Mouse (Mus musculus) stomach, embryonic 16.5 days (tissue): ENCODE measurements around the gene Gpr152. TPM values are rescaled to one million over a fixed set of nuclear protein-coding genes. Genes with fewer than 3 reads are reported as not detected.
A peak's percentile ranks its signal among the peaks of the same experiment; 100 is the strongest.
"Not testable (repeated sequence)": the region's sequence is repeated elsewhere in the genome, so short reads cannot be mapped to it uniquely, and the experiment has no call there.

Experiments used
- ATAC-seq: fragments of 200-750 bp; cut with Nextera tagmentation; 2 replicates; pipeline ENCODE4 v1.8.0; 2017; ENCODE audit warnings: moderate number of reproducible peaks, moderate TSS enrichment; ENCODE audit not compliant: insufficient read depth, low FRiP score
- H3K27ac ChIP-seq: fragments of 300-500 bp; sonication (generic); 2 replicates; pipeline ENCODE4 v1.5.1; 2014; ENCODE audit warnings: low read length
- H3K27me3 ChIP-seq: fragments of 300-500 bp; sonication (generic); 2 replicates; pipeline ENCODE4 v1.6.1; 2014; ENCODE audit warnings: low read length, control low read depth, mixed read lengths; ENCODE audit not compliant: control insufficient read depth, insufficient read depth
- H3K36me3 ChIP-seq: fragments of 300-500 bp; sonication (generic); 2 replicates; pipeline ENCODE4 v1.6.1; 2014; ENCODE audit warnings: low read length; ENCODE audit not compliant: control insufficient read depth, insufficient read depth
- H3K4me1 ChIP-seq: fragments of 300-500 bp; sonication (generic); 2 replicates; pipeline ENCODE4 v1.6.1; 2014; ENCODE audit warnings: low read length, control low read depth, mixed read lengths; ENCODE audit not compliant: control insufficient read depth, insufficient read depth
- H3K4me2 ChIP-seq: fragments of 300-500 bp; sonication (generic); 2 replicates; pipeline ENCODE4 v1.6.1; 2014; ENCODE audit warnings: low read depth, low read length, mixed read lengths
- H3K4me3 ChIP-seq: fragments of 300-500 bp; sonication (generic); replicated peaks from 2 replicates; pipeline ENCODE4 v1.5.1; 2014; ENCODE audit warnings: mild to moderate bottlenecking, low read length
- H3K9ac ChIP-seq: fragments of 300-500 bp; sonication (generic); 2 replicates; pipeline ENCODE4 v1.6.1; 2014; ENCODE audit warnings: low read length
- H3K9me3 ChIP-seq: fragments of 300-500 bp; sonication (generic); replicated peaks from 2 replicates; pipeline ENCODE4 v1.6.1; 2016; ENCODE audit warnings: low read length, control low read depth; ENCODE audit not compliant: control insufficient read depth
- WGBS: fragments of 180-500 bp; shearing (Covaris S2); extraction: QIAGEN DNeasy Blood & Tissue Kit; methylation state at CpG from one replicate; pipeline ENCODE4 v1.1.7; 2014; 5-methylcytosine and 5-hydroxymethylcytosine counted together
- polyA plus RNA-seq: library from polyadenylated mRNA; unstranded; fragments of >200 nt; fragmentation: Nextera tagmentation; extraction: Ambion mirVana; gene quantifications from 2 replicates; pipeline ENCODE4 v1.2.1, GENCODE M21; 2015

Gpr152 gene
- polyA plus RNA-seq, 1 experiment from 2014 or later = not detected

DNA sequence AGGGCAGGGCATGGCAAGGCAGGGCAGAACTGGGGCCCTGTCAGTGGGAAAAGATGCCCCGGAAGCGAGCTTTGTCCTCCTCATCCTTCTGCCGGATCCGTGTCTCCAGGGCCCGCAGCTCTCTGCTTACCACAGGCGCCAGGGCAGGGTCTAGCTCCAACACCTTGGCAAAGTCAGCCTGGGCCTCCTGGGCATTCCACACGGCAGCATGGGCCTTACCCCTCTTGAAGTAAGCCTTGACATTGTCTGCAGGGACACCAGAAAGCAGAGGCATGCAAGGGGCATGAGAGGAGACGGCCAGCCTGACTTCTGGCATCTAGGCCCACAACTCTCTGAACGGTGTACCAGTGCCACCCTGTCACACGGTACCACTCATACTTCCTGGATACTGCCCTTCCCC lies 25.0 kb upstream of the Gpr152 start:
- no peak overlapping the region for H3K27ac ChIP-seq
- no peak overlapping the region for H3K4me2 ChIP-seq
- H3K4me1 ChIP-seq = no peaks in the 10 kb centered on the region; the same call in 1 of the 2 replicates
- H3K36me3 ChIP-seq = peaks cover 11% of the 10 kb centered on the region
- no peak overlapping the region for H3K4me3 ChIP-seq
- no peaks in the 10 kb centered on the region for H3K27me3 ChIP-seq
- no peak for ATAC-seq
- no peaks in the 10 kb centered on the region for H3K9me3 ChIP-seq
- 87% methylated on average over 10 of the region's 10 CpGs for WGBS
- no peak overlapping the region for H3K9ac ChIP-seq

GRCm38 (mm10) chr19:4115144-4115543 lies 24.4 kb upstream of the Gpr152 start:
- H3K4me3 ChIP-seq = no peak overlapping the region
- H3K4me2 ChIP-seq = no peak overlapping the region
- H3K27ac ChIP-seq = no peak overlapping the region
- 93% methylated on average over 10 of the region's 10 CpGs for WGBS
- H3K36me3 ChIP-seq = peaks cover 11% of the 10 kb centered on the region
- ATAC-seq = no peak
- H3K9me3 ChIP-seq = no peaks in the 10 kb centered on the region
- H3K9ac ChIP-seq = no peak overlapping the region
- H3K27me3 ChIP-seq = no peaks in the 10 kb centered on the region
- H3K4me1 ChIP-seq = no peaks in the 10 kb centered on the region; the same call in 1 of the 2 replicates

GRCm38 (mm10) chr19:4115816-4116215 lies 23.8 kb upstream of the Gpr152 start:
- 84% methylated on average over 11 of the region's 11 CpGs for WGBS
- Histone ChIP-seq H3K9ac (no peak overlapping the region), H3K4me2 (no peak overlapping the region), H3K36me3 (peaks cover 11% of the 10 kb centered on the region), H3K4me3 (no peak overlapping the region), H3K9me3 (no peaks in the 10 kb centered on the region), H3K27me3 (no peaks in the 10 kb centered on the region), H3K27ac (no peak overlapping the region), H3K4me1 (peaks cover 6% of the 10 kb centered on the region; the same call in 1 of the 2 replicates)
- ATAC-seq = no peak

DNA sequence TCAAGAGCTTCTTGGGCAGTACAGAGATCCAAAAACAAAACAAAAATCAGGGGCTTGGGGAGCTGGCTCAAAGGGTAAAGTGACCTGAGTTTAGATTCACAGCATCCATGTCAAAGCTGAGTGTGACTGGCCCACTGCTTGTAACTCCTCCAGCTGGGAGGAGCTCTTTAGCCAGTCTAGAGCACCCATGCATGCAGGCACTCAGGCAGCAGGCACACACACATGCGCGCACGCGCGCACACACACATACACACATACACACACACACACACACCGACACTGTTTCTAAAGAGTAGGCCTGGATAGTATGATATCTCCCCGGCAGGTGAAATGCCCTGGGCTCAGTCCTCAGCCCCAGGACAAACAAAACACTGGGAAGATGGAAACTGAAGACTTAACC lies 22.6 kb upstream of the Gpr152 start:
- ATAC-seq = no peak
- Histone ChIP-seq H3K4me2 (no peak overlapping the region), H3K27me3 (no peaks in the 10 kb centered on the region), H3K27ac (no peak overlapping the region), H3K9me3 (no peaks in the 10 kb centered on the region), H3K36me3 (peaks cover 11% of the 10 kb centered on the region), H3K4me1 (peaks cover 8% of the 10 kb centered on the region; the same call in 1 of the 2 replicates), H3K4me3 (no peak overlapping the region), H3K9ac (no peak overlapping the region)
- WGBS = 96% methylated on average over 7 of the region's 7 CpGs

DNA sequence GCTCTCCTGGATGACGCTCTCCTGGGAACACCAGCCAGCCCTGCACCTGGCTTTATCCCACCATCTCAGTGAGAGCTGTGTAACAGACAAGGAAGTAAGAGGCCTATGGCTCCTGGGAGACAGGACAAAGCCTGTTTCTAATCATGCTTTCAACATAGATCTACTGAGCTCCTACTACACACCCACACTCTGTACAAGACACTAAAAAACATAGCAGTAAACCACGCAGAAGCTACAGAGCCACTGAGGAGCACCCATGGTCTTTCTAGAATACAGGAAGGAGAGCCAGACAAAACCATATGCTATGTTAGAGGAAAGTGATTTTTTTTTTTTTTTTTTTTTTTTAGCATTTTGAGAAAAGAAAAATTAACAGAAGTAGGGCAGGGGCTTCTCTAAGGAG lies 21.2 kb upstream of the Gpr152 start:
- Histone ChIP-seq H3K9ac (no peak overlapping the region), H3K36me3 (peaks cover 11% of the 10 kb centered on the region), H3K4me3 (no peak overlapping the region), H3K4me1 (peaks cover 8% of the 10 kb centered on the region; the same call in 1 of the 2 replicates), H3K4me2 (no peak overlapping the region), H3K27ac (no peak overlapping the region), H3K27me3 (no peaks in the 10 kb centered on the region), H3K9me3 (no peaks in the 10 kb centered on the region)
- no peak for ATAC-seq
- 92% methylated on average over 2 of the region's 2 CpGs for WGBS

DNA sequence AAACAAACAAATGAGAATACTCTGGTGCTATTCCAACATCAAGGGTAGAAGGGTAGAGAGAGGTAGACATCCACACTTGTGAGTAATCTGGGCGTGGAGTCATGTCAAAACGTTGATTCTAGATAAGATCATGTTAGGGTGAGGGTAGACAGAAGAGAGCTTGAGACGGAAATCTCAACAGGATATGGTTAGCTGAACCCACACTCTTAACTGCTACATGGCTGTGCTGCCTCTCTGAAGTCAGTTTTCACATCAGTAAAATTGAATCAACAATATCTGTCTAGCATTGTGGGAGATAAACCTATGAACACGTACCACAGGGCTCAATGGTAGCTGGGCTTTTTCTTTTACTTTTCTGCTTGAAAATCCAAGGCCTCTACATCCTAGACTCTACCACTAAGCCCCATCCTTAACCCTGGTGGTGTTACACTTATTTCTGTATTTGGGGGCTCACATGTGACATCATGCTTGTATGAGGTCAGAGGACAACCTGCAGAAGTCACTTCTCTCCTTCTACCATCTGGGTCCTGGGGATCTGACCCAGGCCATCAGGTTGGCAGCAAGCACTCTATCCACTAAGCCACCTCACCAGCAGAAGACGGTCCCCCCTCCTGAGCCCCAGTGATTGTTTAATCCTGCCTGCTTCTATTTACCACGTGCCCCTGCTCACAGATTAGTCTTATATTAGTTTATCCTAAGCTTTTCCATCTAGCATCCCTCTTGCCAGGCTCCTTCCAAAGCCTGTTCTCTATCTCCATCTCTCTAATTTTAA lies 19.7 kb upstream of the Gpr152 start:
- Histone ChIP-seq H3K4me2 (peak overlapping the region; percentile 48; the same call in 1 of the 2 replicates), H3K36me3 (peaks cover 9% of the 10 kb centered on the region), H3K9me3 (no peaks in the 10 kb centered on the region), H3K4me3 (no peak overlapping the region), H3K27me3 (no peaks in the 10 kb centered on the region), H3K9ac (no peak overlapping the region), H3K4me1 (peaks cover 8% of the 10 kb centered on the region), H3K27ac (no peak overlapping the region)
- ATAC-seq = no peak
- WGBS = 73% methylated on average over 6 of the region's 6 CpGs

DNA sequence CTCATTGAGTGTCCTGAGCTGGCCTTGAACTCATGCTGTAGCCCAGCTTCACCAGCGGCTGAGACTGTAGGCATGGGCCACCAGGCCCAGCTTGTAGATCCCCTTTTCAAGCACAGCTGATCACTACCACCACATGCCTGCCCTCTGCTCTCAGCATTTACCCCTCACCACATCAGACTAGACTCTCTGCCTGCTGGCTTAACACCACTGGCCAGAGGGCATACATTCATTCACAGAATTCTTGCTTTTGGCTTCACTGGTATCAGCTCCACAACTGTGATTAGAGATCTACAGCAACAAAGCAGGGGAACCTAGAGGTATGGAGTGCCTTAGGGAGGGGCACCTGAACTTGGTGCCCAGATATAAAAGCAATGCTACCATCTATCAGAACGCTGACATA lies 19.1 kb upstream of the Gpr152 start:
- Histone ChIP-seq H3K9ac (0 out of 2 replicates have a peak overlapping the region, but pooled peaks have one; percentile 2), H3K4me1 (peaks cover 8% of the 10 kb centered on the region), H3K4me2 (peak overlapping the region; percentile 48), H3K27me3 (no peaks in the 10 kb centered on the region), H3K9me3 (no peaks in the 10 kb centered on the region), H3K4me3 (peak overlapping the region; percentile 55), H3K36me3 (peaks cover 4% of the 10 kb centered on the region; the same call in 1 of the 2 replicates), H3K27ac (no peak overlapping the region)
- ATAC-seq = no peak
- 97% methylated on average over 2 of the region's 2 CpGs for WGBS

DNA sequence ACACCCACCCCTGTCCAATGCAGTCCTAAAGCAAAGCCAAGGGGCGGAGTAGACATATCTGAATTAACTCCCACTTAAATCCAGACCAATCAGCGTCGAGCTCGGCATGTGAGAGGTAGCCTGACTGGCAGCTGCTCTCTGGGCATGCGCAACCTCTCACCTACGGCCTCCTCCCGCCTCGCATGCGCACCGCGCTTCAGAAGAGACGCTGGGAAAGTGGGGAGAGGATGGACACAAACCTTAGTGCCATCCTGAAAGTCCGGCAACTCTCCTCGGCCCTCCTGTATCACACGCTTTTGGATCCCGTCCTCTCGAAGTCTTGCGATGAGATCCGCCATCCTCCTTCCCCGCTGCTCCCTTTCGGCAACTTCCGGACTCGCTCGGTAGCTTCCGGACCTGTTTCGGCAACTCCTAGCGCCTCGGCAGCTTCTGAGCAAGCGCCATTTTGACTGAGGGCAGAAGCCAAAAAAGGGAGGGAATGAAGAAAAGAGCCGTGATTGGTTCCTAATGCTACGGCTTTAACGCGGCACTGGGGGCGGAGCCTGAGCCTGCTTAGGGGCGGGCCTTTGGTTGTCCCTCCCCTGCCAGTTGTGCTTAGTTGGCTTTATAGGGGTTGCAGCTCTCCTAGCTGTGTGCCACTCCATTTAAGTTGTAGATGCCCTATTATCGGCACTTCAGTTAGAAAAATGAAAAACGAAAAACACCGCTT lies 18.3 kb upstream of the Gpr152 start:
- no peaks in the 10 kb centered on the region for H3K27me3 ChIP-seq
- ATAC-seq = peak; percentile 84
- peak overlapping the region; percentile 76 for H3K9ac ChIP-seq
- peaks cover 8% of the 10 kb centered on the region for H3K4me1 ChIP-seq
- H3K36me3 ChIP-seq = no peaks in the 10 kb centered on the region
- H3K27ac ChIP-seq = peak overlapping the region; percentile 79
- peak overlapping the region; percentile 55 for H3K4me3 ChIP-seq
- peak overlapping the region; percentile 48 for H3K4me2 ChIP-seq
- H3K9me3 ChIP-seq = no peaks in the 10 kb centered on the region
- WGBS = 2% methylated on average over 38 of the region's 38 CpGs

GRCm38 (mm10) chr19:4121896-4122295 lies 17.7 kb upstream of the Gpr152 start:
- H3K4me2 ChIP-seq = peak overlapping the region; percentile 30
- H3K27me3 ChIP-seq, ATAC-seq, H3K4me3 ChIP-seq, H3K36me3 ChIP-seq, H3K27ac ChIP-seq, H3K9me3 ChIP-seq: not testable (repeated sequence)
- H3K4me1 ChIP-seq = peaks cover 14% of the 10 kb centered on the region
- WGBS = 49% methylated on average over 6 of the region's 6 CpGs
- H3K9ac ChIP-seq = peak overlapping the region; percentile 24; the same call in 1 of the 2 replicates
